Mouse (Mus musculus) embryonic facial prominence, embryonic 12.5 days (tissue): Measurements from ENCODE around the gene Fsd1l. TPM values are rescaled to one million over a fixed set of nuclear protein-coding genes. Genes with fewer than 3 reads are reported as not detected.

Source experiments
- polyA plus RNA-seq: library from polyadenylated mRNA; unstranded; fragments of >200 nt; fragmentation: Nextera tagmentation; extraction: Ambion mirVana; gene quantifications from 2 replicates; pipeline ENCODE4 v1.2.1, GENCODE M21; 2016

Gene Fsd1l
- polyA plus RNA-seq, 1 experiment from 2014 or later, result 17.1 TPM

Other genes with a start within 250 kb of the Fsd1l start
- 35.4 and 37.0 TPM in 2 replicates for gene Slc44a1, start 191.1 kb upstream of the Fsd1l start, polyA plus RNA-seq
- gene Fktn, start 82.5 kb downstream of the Fsd1l start, polyA plus RNA-seq, result 15.6 and 16.6 TPM in 2 replicates
- gene Tal2, start 148.2 kb downstream of the Fsd1l start, polyA plus RNA-seq, result 0.17 and 0.53 TPM in 2 replicates
- 7.9 and 8.5 TPM in 2 replicates for gene Tmem38b, start 194.6 kb downstream of the Fsd1l start, polyA plus RNA-seq